Mouse (Mus musculus) testis, adult 2 months (tissue): ENCODE measurements around the gene Neurl2.

Source experiments
- CTCF ChIP-seq: fragments of 200-500 bp; IDR thresholded peaks from 2 replicates; pipeline ENCODE4 v1.5.1; 2012; ENCODE audit warnings: low read depth, mild to moderate bottlenecking, inconsistent platforms, low read length, moderate library complexity; ENCODE audit not compliant: control insufficient read depth, insufficient read depth, insufficient replicate concordance
- POLR2A ChIP-seq: fragments of 200-500 bp; IDR thresholded peaks from 2 replicates; pipeline ENCODE4 v1.6.1; 2012; ENCODE audit warnings: low read depth, mild to moderate bottlenecking, inconsistent platforms, low read length, moderate library complexity; ENCODE audit not compliant: control insufficient read depth

DNA sequence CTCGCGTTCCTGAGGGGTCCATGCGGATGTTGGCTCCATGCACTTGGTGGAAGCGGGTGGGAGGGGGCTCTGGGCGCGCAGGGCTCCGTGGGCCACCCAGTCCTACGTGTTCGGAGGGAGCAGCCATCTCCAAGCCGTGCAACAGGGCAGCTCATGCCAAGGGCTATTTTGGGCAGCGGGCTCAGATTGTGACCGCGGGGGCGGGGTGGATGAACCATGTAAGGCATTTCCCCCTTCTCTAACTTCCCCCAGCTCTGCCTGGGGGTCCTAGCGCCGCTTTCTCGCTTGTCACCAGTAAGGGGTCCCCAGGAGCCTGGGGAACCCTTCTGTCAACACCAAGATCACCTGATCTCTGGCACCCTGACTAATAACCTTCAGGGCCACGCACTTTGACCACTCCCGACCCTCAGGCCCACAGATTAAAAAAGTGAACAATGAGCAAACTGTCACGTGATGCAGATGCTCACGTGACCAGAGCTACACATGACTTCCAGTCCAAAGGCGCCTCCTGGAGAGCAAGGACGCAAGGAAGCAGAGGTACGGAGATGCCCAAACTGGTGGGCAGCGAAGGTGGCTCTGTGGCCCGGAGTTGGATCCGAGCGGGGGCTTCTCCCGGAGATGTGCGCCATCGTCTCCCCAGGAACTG is at the start of gene Neurl2:
- TF ChIP-seq POLR2A (no peak), CTCF (no peak)
